ENCODE assay signal across 13 mouse cellular contexts in the genomic region with DNA sequence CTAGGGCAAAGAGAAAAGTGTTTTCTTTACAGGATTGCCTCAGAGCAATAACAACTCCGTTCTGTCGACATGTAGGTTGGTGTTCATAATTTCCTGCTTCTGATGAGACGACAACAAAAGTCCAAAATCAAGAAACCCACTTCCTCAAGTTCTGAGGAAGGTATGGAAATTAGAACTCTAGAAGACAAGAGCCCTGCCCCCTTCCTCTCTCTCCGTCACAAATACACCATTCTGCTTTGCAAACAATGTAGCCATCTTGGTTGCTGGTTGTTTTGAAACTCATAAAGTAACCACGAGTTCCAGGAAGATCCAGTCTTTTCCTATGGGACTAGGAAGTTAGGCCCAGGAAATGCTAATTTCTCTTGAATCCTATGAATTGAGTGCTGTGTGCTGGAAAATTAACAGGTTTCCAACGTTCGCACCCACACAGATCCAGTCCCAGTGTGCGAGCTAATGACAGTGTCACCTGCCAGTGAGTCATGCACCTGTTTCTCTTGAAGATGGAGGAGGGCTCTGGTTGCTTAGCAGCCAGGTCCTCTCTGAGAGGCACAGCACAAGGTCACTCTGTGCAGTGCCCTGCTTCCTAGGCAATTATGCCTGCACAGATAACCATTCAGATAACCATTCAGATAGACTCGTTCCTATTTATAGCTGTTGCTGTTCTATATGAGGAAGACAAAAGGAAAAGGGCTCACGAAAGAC.
DNase-seq lines count a peak whose midpoint lies in the region; ATAC-seq lines count a peak whose summit lies in the region.
"Had no signal": no experiment of that assay in that cellular context is flagged by ENCODE, and none has a peak within 500 bp of the region (broad histone marks: within the 10 kb centered on the region; RNA-seq: fewer than 3 reads in every experiment).

No protein-coding gene starts in this region.

- intact Hi-C loops in heart, postnatal 25 days (cut with DNase I) = no loop called here

- no peaks in the 10 kb centered on the region for H3K9me3 ChIP-seq in heart, embryonic 12.5 days (replicated peaks)
- no peaks in the 10 kb centered on the region for H3K9me3 ChIP-seq in intestine, embryonic 16.5 days (ENCODE audit: control insufficient read depth, low read length)
- H3K9me3 ChIP-seq: lung, embryonic 15.5 days; neural tube, embryonic 12.5 days had no signal

- ATAC-seq in heart, embryonic 12.5 days (ENCODE audit: insufficient number of reproducible peaks, low FRiP score) = no peak
- peak; percentile 99 for ATAC-seq in intestine, embryonic 16.5 days
- ATAC-seq in activated CD4-positive, CD25-positive, alpha-beta regulatory T cell, adult 4 months = no peak

- H3K4me3 ChIP-seq in heart, embryonic 12.5 days = no peak overlapping the region
- H3K4me3 ChIP-seq in intestine, embryonic 16.5 days (ENCODE audit: low read length) = no peak overlapping the region
- H3K4me3 ChIP-seq: gastrocnemius, adult 2 months; lung, embryonic 15.5 days; neural tube, embryonic 12.5 days had no signal

- no peak overlapping the region for H3K4me2 ChIP-seq in heart, embryonic 12.5 days
- H3K4me2 ChIP-seq in intestine, embryonic 16.5 days (ENCODE audit: low read depth, low read length) = no peak overlapping the region
- H3K4me2 ChIP-seq: lung, embryonic 15.5 days; neural tube, embryonic 12.5 days had no signal

- H3K9ac ChIP-seq in heart, embryonic 12.5 days = no peak overlapping the region
- H3K9ac ChIP-seq in intestine, embryonic 16.5 days (ENCODE audit: low read depth, low read length) = no peak overlapping the region
- H3K9ac ChIP-seq: lung, embryonic 15.5 days; neural tube, embryonic 12.5 days had no signal

- H3K4me1 ChIP-seq in heart, embryonic 12.5 days (replicated peaks) = peaks cover 15% of the 10 kb centered on the region
- H3K4me1 ChIP-seq in intestine, embryonic 16.5 days (ENCODE audit: control insufficient read depth, insufficient read depth, low read length) = no peaks in the 10 kb centered on the region
- H3K4me1 ChIP-seq: lung, embryonic 15.5 days had no signal

- no peaks in the 10 kb centered on the region for H3K36me3 ChIP-seq in heart, embryonic 12.5 days
- H3K36me3 ChIP-seq in intestine, embryonic 16.5 days (ENCODE audit: control insufficient read depth, insufficient read depth, low read length) = no peaks in the 10 kb centered on the region
- H3K36me3 ChIP-seq: lung, embryonic 15.5 days; neural tube, embryonic 12.5 days had no signal

- no peaks in the 10 kb centered on the region; the same call in 1 of the 2 replicates for H3K27me3 ChIP-seq in heart, embryonic 12.5 days (replicated peaks)
- no peaks in the 10 kb centered on the region for H3K27me3 ChIP-seq in intestine, embryonic 16.5 days (replicated peaks; ENCODE audit: control insufficient read depth, insufficient read depth, low read length)
- H3K27me3 ChIP-seq: lung, embryonic 15.5 days; neural tube, embryonic 12.5 days had no signal

- no peak for DNase-seq in heart, postnatal 25 days (ENCODE audit: low spot score)
- peak; percentile 35 for DNase-seq in 416B (ENCODE audit: low read depth)
- peak; percentile 24 for DNase-seq in brain, embryonic 18.5 days (ENCODE audit: low read depth, low spot score)
- DNase-seq in cerebellum, adult 8-10 months = no peak
- DNase-seq in cerebellum, postnatal 4 days (ENCODE audit: low spot score in 2 of 2) = no peak
- DNase-seq: adrenal gland, postnatal 10 days; gastrocnemius, adult 2 months; kidney, adult 11 months had no signal

- 52% methylated on average over 10 of the region's 10 CpGs for WGBS in heart, embryonic 12.5 days
- WGBS in intestine, embryonic 16.5 days = 54% methylated on average over 10 of the region's 10 CpGs

- H3K27ac ChIP-seq in heart, embryonic 12.5 days (ENCODE audit: poor library complexity, severe bottlenecking) = peak overlapping the region; percentile 11; the same call in 1 of the 2 replicates
- peak overlapping the region; percentile 3; the same call in 1 of the 2 replicates for H3K27ac ChIP-seq in intestine, embryonic 16.5 days (ENCODE audit: low read length)
- H3K27ac ChIP-seq: gastrocnemius, adult 2 months; lung, embryonic 15.5 days; neural tube, embryonic 12.5 days had no signal

Comparison
In these comparisons a context has a peak if more than half of its experiments do, and no peak if none do; other contexts are left out.
1. DNase-seq: peak in 416B (single experiment) and brain, embryonic 18.5 days (single experiment); none in heart, postnatal 25 days (single experiment), cerebellum, adult 8-10 months (single experiment) and cerebellum, postnatal 4 days (0 of 2).